Mouse (Mus musculus): Measurements from ENCODE around the gene Mycs.

The Mycs gene

GRCm38 (mm10) chrX:5469165-5469564 is at the start of gene Mycs:
Mycs (minus strand) TSS chrX:5469265.
- DNase-seq (ENCODE audit: low spot score in 2 of 2) = no peak

- no peak for DNase-seq (ENCODE audit: low spot score in 2 of 2)
Observed at GRCm38 (mm10) chrX:5468022-5468421, 1.0 kb downstream of the Mycs start.

Data from spleen, postnatal 36 days (tissue).